Mouse (Mus musculus): ENCODE results near the gene Abcc4. TPM values are rescaled to one million over a fixed set of nuclear protein-coding genes. Genes with fewer than 3 reads are reported as not detected.

Abcc4 gene
- polyA plus RNA-seq, 1 experiment from 2014 or later = 1.2 TPM

DNA sequence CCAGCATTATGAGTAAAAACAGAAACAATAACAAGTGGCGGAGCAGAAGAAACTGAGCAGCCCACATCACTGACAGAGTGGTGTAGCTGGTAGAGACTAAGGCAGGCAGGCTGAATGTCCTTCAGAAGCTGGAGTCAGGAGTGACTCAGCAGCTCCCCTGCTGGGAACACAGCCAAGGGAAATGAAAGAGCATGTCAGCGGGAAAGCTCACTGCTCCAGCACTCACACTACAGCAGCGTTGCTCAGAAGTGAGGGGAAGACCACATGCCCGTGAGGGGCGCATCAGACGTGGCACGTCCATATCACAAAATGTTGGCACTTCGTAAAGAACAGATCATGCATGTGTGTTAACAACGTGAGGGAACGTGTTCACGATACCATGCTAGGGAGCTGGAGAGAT, 3.7 kb upstream of the Abcc4 start:
- Histone ChIP-seq H3K9ac (replicated peaks) (no peak overlapping the region), H3K9me3 (no peaks in the 10 kb centered on the region), H3K27ac (replicated peaks) (no peak overlapping the region), H3K4me2 (replicated peaks) (no peak overlapping the region), H3K4me3 (no peak overlapping the region), H3K36me3 (no peaks in the 10 kb centered on the region), H3K27me3 (peaks cover 21% of the 10 kb centered on the region; the same call in 1 of the 2 replicates), H3K4me1 (peaks cover 22% of the 10 kb centered on the region)
- ATAC-seq (replicated peaks) = peak; percentile 69
- WGBS = 22% methylated on average over 11 of the region's 11 CpGs

DNA sequence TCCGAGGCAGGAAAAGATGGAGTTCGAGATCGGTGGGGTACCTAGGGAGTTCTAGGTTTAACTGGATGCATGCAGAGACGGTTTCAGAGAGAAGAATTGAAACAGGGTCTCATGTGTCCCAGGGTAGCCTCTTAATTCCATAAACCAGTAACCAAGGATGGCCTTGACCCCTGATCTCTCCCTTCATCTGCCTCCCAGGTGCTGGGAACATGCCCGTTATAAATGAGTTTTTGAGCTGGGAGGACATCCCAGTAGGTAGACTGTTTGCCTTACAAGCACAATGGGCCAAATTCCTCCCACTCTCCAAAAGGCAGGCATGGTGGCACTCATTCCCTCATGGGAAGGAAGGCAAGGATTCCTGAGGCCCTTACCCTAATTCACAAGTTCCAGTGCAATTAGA, 2.1 kb upstream of the Abcc4 start:
- Histone ChIP-seq H3K4me3 (no peak overlapping the region), H3K9ac (replicated peaks) (no peak overlapping the region), H3K9me3 (no peaks in the 10 kb centered on the region), H3K36me3 (no peaks in the 10 kb centered on the region), H3K27me3 (peaks cover 25% of the 10 kb centered on the region; the same call in 1 of the 2 replicates), H3K4me1 (peaks cover 16% of the 10 kb centered on the region), H3K27ac (replicated peaks) (no peak overlapping the region), H3K4me2 (replicated peaks) (no peak overlapping the region)
- WGBS = 79% methylated on average over 5 of the region's 5 CpGs
- no peak for ATAC-seq (replicated peaks)

DNA sequence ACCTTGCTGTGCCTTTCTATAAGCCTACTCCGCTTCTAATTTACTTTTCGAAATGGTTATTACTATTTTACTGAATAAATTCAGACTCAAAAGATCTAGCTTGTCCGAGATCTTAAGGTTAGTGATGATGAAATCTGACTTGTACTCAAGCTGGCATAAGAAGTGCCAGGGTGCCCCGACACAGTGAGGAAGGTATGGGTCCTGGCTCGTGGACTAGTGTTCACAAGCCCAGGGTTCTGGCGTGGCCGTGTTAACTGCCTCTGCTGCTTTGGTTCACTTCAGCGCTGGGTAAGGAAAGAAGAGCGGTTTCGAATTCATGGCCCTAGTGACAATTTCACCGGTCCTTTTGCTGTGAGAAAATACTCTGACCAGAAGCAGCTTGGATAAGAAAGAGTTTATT, 943 bp upstream of the Abcc4 start:
- Histone ChIP-seq H3K4me1 (peaks cover 15% of the 10 kb centered on the region), H3K27ac (replicated peaks) (no peak overlapping the region), H3K27me3 (peaks cover 20% of the 10 kb centered on the region; the same call in 1 of the 2 replicates), H3K9ac (replicated peaks) (no peak overlapping the region), H3K4me2 (replicated peaks) (no peak overlapping the region), H3K4me3 (peak overlapping the region; percentile 83; the same call in 1 of the 2 replicates), H3K36me3 (no peaks in the 10 kb centered on the region), H3K9me3 (no peaks in the 10 kb centered on the region)
- 84% methylated on average over 11 of the region's 11 CpGs for WGBS
- ATAC-seq (replicated peaks) = no peak

DNA sequence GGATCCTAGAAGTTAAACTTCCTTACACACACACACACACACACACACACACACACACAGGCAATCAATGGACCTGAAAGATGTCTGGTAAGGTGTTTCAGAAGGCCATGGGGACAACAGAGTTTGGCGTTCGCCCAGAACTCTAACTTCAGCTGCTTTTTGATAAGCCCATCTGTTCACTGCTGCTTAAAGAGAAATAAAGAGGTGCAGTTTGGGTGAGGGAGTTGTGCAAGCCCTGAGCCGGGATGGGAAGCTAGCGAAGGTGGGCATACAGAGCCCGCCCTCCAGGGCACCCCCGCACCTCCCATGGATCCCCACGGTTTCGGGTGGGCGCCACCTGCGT, 583 bp downstream of the Abcc4 start:
- no peak for ATAC-seq (replicated peaks)
- WGBS = 4% methylated on average over 10 of the region's 10 CpGs

DNA sequence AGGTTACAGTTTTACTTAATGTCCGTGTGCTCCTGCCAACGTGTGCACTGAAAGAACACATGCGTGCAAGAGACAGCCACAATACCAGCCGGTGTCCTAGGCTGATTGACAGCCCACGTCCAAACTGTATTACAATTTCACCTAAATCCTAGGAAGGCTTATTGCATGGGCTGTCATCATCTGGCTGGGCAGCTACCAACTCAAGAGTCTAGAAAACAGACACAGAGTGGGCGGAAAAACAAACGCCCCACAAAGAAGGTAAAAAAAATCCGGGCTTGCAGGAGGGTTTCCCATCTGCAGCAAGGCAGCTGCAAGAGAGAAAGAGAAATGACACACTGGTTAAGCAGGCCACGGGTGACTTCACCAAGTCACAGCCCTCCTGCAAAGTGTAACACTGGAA, 2.7 kb downstream of the Abcc4 start:
- H3K27me3 ChIP-seq = peaks cover 17% of the 10 kb centered on the region; the same call in 1 of the 2 replicates
- no peak overlapping the region for H3K4me2 ChIP-seq (replicated peaks)
- no peaks in the 10 kb centered on the region for H3K9me3 ChIP-seq
- H3K4me1 ChIP-seq = peaks cover 11% of the 10 kb centered on the region
- no peak overlapping the region for H3K9ac ChIP-seq (replicated peaks)
- no peak overlapping the region for H3K27ac ChIP-seq (replicated peaks)
- no peak for ATAC-seq (replicated peaks)
- 79% methylated on average over 9 of the region's 9 CpGs for WGBS
- no peaks in the 10 kb centered on the region for H3K36me3 ChIP-seq
- H3K4me3 ChIP-seq = no peak overlapping the region

More for the DNA sequence above, 583 bp downstream of the Abcc4 start:
- Histone ChIP-seq H3K4me1 (peaks cover 15% of the 10 kb centered on the region), H3K36me3 (no peaks in the 10 kb centered on the region), H3K9ac (replicated peaks) (peak overlapping the region; percentile 65), H3K27me3 (peaks cover 17% of the 10 kb centered on the region; the same call in 1 of the 2 replicates), H3K9me3 (no peaks in the 10 kb centered on the region), H3K27ac (replicated peaks) (no peak overlapping the region), H3K4me2 (replicated peaks) (peak overlapping the region; percentile 99), H3K4me3 (peak overlapping the region; percentile 83)

DNA sequence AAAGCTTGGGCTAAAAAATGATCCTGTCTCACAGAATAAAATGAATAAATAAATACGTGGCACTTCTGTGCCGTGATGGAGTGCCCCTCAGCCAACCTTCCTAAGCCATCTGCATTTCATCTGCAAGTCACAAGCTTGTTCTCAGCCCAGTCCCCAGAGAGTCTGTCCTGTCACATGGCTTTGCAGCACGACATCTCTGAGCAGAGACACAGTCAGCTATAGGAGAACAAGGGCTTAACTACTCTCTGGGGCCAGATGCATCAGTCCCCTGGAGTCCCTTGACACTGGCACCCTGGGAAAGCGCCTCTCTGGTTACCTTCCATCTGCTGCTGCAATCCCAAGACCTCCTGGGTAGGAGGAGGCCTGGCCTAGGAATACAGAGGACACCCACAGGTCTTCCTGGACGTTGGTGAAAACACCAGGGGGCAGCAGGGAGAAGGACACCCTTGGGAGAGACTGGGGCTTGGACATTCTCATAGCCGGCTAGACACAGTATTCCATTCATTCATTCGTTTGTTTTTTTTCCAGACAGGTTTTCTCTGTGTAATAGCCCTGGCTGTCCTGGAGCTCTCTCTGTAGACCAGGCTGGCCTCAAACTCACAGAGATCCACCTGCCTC, 3.9 kb downstream of the Abcc4 start:
- no peak overlapping the region for H3K4me3 ChIP-seq
- no peaks in the 10 kb centered on the region for H3K9me3 ChIP-seq
- H3K9ac ChIP-seq (replicated peaks) = no peak overlapping the region
- ATAC-seq (replicated peaks) = no peak
- H3K27ac ChIP-seq (replicated peaks) = no peak overlapping the region
- no peaks in the 10 kb centered on the region for H3K36me3 ChIP-seq
- H3K4me1 ChIP-seq = peaks cover 11% of the 10 kb centered on the region
- WGBS = 59% methylated on average over 7 of the region's 7 CpGs
- H3K4me2 ChIP-seq (replicated peaks) = no peak overlapping the region
- H3K27me3 ChIP-seq = peaks cover 14% of the 10 kb centered on the region; the same call in 1 of the 2 replicates

DNA sequence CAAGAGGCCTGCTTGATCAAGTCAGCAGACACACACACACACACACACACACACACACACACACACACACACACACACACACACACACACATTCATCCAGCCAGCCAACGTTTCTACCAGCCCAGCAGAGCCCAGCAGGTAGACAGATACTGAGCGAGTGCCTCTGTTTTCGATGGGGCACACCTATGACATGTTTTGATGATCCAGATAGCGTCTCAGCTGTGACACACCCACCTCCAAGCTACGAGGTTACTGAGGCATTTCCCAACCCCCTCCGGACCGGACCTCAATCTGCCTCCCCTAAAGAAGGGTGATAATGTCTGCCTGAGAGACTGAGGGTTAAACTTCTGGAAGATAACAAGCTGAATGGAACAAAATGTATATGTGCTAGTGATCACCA, 5.4 kb downstream of the Abcc4 start:
- Histone ChIP-seq H3K27me3 (peaks cover 5% of the 10 kb centered on the region; the same call in 1 of the 2 replicates), H3K9me3 (no peaks in the 10 kb centered on the region), H3K36me3 (no peaks in the 10 kb centered on the region), H3K4me1 (peaks cover 4% of the 10 kb centered on the region), H3K4me2 (replicated peaks) (no peak overlapping the region), H3K27ac (replicated peaks) (no peak overlapping the region), H3K4me3 (no peak overlapping the region), H3K9ac (replicated peaks) (no peak overlapping the region)
- ATAC-seq (replicated peaks) = no peak
- WGBS = 86% methylated on average over 7 of the region's 7 CpGs

DNA sequence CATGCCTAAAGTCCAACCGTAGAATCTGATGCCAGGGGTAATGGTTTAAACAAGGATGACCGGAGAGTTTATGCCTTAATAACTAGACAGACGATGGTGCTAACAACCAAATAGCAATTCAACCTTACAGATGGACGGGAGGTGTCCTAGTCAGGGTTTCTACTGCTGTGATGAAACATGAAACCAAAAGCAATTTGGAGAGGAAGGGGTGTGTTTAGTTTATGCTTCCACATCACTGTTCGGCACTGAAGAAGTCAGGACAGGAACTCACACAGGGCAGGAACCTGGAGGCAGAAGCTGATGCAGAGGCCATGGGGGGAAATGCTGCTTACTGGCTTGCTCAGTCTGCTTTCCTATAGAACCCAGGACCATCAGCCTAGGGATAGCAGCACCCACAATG, 6.1 kb downstream of the Abcc4 start:
- Histone ChIP-seq H3K27ac (replicated peaks) (no peak overlapping the region), H3K9ac (replicated peaks) (no peak overlapping the region), H3K4me2 (replicated peaks) (no peak overlapping the region), H3K4me3 (no peak overlapping the region), H3K9me3 (no peaks in the 10 kb centered on the region), H3K27me3 (peaks cover 4% of the 10 kb centered on the region; the same call in 1 of the 2 replicates), H3K4me1 (no peaks in the 10 kb centered on the region), H3K36me3 (no peaks in the 10 kb centered on the region)
- ATAC-seq (replicated peaks) = no peak
- WGBS = 76% methylated on average over 5 of the region's 5 CpGs

DNA sequence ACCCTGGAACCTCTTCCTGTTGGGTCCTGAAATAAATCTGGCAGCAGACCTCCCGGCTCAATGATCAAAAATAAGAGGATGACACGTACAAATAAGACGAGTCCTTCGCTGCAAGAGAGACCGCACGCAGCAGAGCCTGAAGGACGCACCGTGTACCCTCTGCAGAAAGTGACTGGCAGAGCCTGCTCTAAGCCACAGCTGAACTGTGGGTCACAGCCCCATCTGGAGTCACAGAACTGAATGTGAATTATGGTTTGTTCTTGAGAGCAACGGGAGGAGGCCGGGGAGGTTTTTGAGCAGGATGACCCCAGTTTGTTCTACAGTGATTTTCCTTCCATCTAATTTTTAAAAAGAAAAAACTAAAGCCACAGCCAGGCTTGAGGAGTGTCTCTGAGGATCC, 6.5 kb downstream of the Abcc4 start:
- ATAC-seq (replicated peaks) = no peak
- Histone ChIP-seq H3K4me1 (no peaks in the 10 kb centered on the region), H3K9me3 (no peaks in the 10 kb centered on the region), H3K4me2 (replicated peaks) (no peak overlapping the region), H3K36me3 (no peaks in the 10 kb centered on the region), H3K4me3 (no peak overlapping the region), H3K9ac (replicated peaks) (no peak overlapping the region), H3K27me3 (peaks cover 3% of the 10 kb centered on the region; the same call in 1 of the 2 replicates), H3K27ac (replicated peaks) (no peak overlapping the region)
- 89% methylated on average over 10 of the region's 10 CpGs for WGBS

DNA sequence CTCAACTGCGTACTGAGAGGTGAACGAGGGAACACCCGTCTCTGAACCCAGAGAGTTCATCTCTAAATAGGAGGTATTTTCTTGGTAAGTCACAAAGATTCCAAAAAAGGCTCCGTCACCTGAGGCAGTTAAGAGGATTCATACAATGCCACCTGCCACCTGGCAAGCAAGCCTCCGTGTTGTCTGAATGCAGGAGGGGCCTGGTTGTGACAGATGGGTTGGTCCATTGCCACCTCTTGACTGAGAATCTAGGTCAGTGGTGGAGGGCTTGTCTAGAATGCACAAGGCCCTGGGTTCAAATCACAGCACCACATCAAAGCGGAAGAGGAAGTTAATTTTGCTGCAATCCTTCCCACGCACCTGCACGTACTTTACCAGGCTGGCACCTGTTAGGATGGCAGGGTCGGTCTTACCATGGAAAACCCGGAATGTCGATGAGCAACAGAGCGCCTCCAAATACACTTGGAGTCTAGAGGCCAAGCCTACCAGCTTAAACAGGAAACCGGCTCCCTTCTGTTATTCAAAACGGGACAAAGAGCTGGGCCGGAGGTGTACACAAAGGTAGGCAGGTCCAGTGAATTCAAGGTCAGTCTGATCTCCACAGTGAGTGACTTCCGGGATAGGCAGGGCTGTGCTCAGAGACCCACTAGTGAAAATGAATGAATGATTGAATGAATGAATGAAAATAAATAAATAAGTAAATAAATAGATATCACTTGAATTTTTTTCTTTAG, 9.3 kb downstream of the Abcc4 start:
- Histone ChIP-seq H3K4me2 (replicated peaks) (no peak overlapping the region), H3K4me1 (no peaks in the 10 kb centered on the region), H3K9ac (replicated peaks) (no peak overlapping the region), H3K9me3 (no peaks in the 10 kb centered on the region), H3K27me3 (no peaks in the 10 kb centered on the region), H3K36me3 (no peaks in the 10 kb centered on the region), H3K27ac (replicated peaks) (no peak overlapping the region), H3K4me3 (no peak overlapping the region)
- 93% methylated on average over 16 of the region's 16 CpGs for WGBS
- no peak for ATAC-seq (replicated peaks)

DNA sequence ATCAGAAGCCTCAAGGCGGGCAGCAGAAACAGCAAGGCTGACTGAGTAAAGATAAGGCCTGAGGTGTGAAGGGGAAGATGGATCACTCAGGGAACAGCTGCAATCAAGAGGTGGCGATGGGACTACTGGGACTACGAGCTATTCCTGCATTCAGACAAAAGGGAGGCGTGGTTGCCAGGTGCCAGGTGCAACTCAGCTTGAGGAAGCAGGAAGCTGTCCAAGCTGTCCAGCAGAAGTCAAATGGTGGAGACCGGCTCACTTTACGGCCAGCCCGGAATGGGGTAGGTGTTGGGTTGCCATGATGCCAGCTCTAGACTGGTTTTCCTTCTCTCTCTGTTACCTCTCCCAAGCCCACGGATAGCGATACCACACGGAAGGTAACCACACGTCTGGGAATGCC, 10.2 kb downstream of the Abcc4 start:
- Histone ChIP-seq H3K9me3 (no peaks in the 10 kb centered on the region), H3K4me3 (no peak overlapping the region), H3K4me2 (replicated peaks) (no peak overlapping the region), H3K27ac (replicated peaks) (no peak overlapping the region), H3K27me3 (no peaks in the 10 kb centered on the region), H3K36me3 (no peaks in the 10 kb centered on the region), H3K9ac (replicated peaks) (no peak overlapping the region), H3K4me1 (no peaks in the 10 kb centered on the region)
- ATAC-seq (replicated peaks) = no peak
- 95% methylated on average over 11 of the region's 11 CpGs for WGBS

DNA sequence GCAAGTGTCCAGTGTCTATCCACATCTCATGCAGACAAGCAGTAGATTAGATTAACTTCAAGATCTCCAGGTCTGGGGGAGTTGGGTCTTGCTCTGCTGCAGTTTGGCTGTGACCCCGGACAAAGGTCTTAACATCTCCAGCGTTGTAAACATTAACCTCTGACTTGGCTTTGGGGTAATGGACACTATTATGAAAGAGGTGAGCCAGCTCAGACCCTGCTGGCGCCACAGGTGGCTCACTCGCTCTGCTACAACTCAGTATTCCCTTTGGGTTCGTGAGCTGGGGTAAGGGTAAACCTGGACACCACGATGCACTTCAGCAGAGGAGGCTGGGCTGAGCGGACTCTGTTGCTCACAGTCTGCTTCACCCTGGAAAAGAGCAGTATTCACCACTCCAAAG, 11.7 kb downstream of the Abcc4 start:
- Histone ChIP-seq H3K4me2 (replicated peaks) (no peak overlapping the region), H3K27ac (replicated peaks) (no peak overlapping the region), H3K4me1 (no peaks in the 10 kb centered on the region), H3K27me3 (no peaks in the 10 kb centered on the region), H3K9ac (replicated peaks) (no peak overlapping the region), H3K36me3 (no peaks in the 10 kb centered on the region), H3K4me3 (no peak overlapping the region), H3K9me3 (no peaks in the 10 kb centered on the region)
- WGBS = 93% methylated on average over 7 of the region's 7 CpGs
- ATAC-seq (replicated peaks) = no peak

All from forebrain, embryonic 15.5 days (tissue).